Mouse (Mus musculus) urinary bladder, postnatal 0 days (tissue): ENCODE results near the gene Wls. TPM values are rescaled to one million over a fixed set of nuclear protein-coding genes. Genes with fewer than 3 reads are reported as not detected.

Experiments used
- polyA plus RNA-seq: library from polyadenylated mRNA; unstranded; fragments of >200 nt; fragmentation: Nextera tagmentation; extraction: Ambion mirVana; gene quantifications from 2 replicates; pipeline ENCODE4 v1.2.1, GENCODE M21; 2015

Gene Wls
- 130 and 167 TPM in 2 replicates for polyA plus RNA-seq

GRCm38 (mm10) chr3:159839481-159839880 is at the start of gene Wls:
TSS of gene Wls (plus strand) at chr3:159839672.

Other genes starting within 250 kb of the Wls start
- not detected in 2 replicates for gene Rpe65, start 240.5 kb upstream of the Wls start, polyA plus RNA-seq